Mouse (Mus musculus): ENCODE results near the gene Ttc28.
A peak's percentile ranks its signal among the peaks of the same experiment; 100 is the strongest.

Ttc28 gene

DNA sequence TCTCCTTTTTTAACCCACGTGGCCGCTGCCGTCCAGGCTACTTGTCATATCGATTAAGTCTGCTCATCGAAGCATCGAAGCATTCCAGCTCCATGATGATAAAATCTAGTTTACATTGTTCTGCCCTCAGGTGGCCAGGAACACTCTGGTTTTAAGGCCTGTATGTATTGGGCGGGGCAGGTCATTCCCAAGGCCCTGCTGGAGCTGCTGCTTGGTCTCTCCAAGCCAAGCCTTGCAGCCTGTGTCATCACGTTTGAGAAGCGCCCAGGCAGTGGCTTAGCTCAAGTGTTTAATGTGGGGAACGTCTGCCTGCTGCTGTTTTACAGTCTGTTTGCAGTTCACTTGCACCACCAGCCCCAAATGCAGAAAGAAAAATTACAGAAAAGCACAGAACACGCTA is 132.5 kb downstream of the Ttc28 start:
- DNase-seq = no peak

DNA sequence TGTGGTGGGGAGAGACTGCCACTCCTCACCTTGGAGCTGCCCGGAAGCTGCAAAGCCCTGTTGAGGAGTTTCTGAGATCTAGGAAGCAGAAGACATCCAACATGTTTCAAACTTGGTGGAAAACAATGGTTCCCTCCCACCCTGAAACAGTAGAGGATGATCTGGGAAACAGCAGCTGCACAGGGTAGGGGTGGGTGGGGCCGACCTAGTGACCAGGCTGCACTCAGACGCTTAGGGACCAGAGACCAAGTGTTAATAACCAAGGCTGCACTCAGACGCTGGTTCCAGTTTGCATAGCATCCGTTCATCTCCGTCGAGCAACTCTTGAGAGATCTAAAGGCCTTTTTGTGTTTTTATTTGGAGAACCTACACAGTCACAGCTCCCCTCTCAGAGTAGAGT is 133.0 kb downstream of the Ttc28 start:
- DNase-seq = no peak

DNA sequence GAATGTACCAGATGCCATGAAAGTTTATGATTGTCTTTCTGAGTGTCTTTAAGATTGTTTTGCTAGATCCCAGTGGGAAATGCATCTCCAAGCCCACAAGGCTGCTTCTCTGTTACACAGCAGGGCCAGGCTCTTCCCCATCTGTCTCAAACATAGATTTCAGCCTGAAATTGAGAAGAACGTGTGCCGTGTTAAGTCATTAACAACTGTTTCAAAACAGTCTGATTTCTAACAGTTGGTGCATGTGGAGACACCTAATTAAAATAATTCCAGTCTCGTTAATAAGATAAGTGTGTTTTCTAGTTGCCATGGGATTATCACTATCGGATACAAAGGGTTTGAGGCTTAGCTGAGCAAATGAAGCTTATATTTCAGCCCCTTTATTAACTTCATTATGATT is 135.4 kb downstream of the Ttc28 start:
- peak; percentile 61 for DNase-seq

DNA sequence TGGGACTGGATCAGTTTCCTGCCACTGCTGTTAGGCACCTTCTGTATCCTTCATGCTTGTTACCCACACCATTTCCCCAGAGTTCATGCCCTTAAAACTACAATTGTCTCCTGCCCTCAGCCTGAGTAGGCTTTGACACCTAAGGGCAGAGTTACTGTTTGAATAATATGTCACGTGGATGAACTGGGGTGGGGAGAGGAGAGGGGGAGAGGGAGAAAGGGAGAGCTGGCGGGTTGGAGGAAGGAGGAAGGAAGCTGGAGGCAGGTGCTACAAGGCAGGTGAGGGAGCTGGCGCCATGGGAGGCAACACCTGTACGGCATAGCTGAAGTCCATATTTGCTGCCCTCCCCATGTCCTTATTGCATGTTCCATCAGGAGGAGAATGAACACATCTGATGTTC is 137.7 kb downstream of the Ttc28 start:
- DNase-seq = no peak

DNA sequence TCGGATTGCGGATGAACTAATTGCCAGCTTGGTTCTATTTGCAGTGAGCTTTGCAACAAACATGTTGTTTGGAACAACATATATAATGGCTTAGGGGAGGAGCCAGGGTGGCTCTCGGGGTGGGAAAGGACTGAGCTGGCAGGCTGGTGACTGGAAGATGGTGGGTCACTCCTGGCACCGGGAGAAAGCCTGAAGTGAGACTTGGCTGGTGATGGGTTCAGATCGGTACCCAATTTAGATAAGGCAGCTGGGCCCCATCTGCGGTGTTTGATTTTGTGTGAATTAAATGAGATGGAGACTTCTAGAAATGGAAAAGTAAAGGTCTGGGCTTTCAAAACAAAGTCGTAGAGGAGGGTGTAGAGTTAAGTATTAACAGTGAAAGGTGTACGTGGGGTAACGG is 142.7 kb downstream of the Ttc28 start:
- no peak for DNase-seq

DNA sequence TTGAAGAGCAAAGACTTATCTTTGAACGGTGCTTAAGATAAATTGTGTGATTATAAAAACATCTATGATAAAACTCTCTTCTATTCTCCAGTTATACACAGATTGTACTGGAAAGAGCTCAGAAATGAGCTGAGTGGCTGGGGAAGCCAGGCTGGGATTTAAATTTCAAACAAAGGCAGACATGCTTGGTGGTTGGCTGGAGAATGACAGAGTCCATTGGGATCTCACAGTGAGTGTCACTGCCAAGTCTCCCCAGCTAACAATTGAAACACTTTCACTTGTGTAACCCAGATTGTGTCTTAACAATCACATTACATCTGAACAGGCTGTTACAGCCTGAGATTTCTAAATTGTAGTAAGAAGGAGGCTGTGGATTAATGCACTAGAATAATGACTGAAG is 143.3 kb downstream of the Ttc28 start:
- no peak for DNase-seq

DNA sequence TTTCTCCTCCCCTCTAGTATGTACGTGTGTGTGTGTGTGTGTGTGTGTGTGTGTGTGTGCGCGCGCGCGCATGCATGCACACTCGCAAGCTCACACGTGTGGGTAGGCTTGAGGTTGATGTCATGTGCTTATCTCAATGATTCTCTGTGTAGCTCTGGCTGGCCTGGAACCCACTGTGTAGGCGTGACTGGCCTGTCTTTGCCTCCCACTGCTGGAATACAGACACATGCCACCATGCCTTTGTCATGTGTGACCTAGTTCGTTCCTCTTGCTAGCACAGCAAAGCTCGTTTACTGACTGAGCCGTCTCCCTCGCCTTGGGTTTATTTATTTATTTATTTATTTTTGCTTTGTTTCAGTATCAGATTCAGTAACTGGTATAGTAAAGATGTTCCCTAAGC is 145.0 kb downstream of the Ttc28 start:
- DNase-seq = no peak

DNA sequence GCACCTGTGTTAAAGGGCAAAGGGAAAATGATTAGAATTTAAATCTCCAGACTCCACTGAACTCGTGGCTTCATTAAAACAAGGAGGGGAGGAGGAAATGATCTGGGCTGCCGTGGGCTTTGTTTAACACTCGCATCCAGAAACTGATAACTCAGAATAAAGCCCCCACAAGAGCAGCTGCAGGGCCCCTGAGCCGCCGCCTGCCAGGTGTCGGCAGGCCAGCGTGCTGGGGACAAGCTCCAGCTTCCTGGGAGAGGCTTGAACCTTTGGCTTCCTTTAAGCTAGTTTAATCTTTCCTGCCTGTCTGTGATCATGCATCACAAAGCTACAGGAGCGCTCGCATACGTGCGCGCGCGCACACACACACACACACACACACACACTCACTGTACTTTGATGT is 145.9 kb downstream of the Ttc28 start:
- no peak for DNase-seq

DNA sequence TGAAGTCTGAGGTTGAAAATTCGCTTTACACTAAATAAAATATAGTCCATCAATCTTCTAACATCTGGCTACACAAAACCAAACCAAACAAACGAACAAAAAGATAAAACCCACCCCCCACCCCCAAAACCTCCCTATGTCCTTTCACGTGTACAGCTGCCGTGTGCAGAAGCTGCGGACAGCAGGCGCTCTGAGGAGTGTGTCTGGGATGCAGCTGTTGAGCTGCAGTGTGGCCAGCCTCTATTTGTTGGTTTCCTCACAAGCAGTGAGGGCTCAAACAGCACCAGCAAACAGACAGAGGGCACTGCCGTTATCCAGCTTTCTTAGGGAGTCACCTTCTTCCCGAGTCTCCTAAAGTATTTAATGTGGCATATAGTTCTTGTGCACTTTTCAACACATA is 146.6 kb downstream of the Ttc28 start:
- no peak for DNase-seq

DNA sequence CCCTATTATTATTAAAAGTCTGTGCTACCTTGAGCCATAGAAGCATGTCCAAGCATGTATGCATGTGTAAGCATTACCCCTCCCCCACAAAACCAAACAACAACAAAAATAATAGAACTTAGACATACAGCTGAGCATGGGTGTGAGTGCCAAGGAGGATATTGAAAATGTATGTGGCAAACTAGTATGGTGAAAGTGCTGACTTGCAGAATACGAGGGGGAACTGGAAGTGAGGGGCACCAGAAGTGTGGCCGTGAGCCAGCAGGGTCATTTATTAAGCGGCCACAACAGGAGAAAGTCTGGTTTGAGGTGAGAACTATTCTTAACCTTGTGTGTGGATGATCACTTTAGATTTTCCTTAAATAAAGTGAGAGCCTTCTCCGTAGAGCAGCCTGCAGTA is 148.7 kb downstream of the Ttc28 start:
- no peak for DNase-seq

DNA sequence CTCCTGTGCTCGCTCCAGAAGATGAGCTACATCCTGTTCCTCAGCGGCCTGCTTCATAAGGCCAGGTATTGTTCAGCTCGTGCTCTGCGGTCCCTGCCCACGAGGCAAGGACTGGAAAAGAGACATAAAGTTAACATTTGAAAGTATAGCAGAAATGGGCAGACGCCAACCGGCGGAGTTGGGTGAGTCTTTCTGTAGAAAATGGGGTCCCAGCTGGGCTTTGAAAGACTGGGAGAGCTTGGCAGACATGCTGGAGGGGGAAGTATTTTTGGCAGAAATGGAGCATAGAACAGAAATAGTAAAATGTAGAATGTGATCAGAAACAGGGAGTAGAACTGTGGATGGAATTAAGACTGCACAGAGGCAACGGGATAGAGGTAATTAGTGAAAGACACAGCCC is 149.3 kb downstream of the Ttc28 start:
- peak; percentile 31 for DNase-seq

DNA sequence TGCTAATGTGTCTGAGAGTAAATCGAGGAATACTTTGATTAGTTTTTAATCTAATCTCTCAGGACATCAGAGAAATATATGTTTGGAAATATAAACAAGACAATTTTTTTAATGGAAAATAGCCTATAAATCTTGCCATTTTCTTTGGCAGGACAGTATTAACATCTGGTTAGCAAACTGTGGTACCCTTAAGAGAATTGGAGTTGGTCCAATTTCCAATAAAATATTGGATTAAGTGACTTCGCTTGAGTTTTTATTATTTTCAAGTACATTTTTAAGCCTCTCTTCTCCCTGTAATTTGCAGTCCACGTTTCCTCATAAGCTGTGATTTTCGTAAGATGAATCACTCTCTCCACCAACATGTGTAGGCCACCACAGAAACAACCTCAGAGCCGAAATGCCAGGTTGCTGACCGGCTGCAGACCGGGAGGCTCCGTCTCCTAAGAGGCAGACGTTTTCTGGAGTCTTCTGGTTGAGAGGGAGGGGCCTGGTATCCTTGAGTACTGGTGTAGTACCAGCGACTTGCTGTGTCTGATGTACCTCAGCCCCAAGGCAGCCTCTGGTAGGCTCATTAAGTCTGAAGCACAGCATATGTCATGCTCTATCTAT is 153.2 kb downstream of the Ttc28 start:
- no peak for DNase-seq

DNA sequence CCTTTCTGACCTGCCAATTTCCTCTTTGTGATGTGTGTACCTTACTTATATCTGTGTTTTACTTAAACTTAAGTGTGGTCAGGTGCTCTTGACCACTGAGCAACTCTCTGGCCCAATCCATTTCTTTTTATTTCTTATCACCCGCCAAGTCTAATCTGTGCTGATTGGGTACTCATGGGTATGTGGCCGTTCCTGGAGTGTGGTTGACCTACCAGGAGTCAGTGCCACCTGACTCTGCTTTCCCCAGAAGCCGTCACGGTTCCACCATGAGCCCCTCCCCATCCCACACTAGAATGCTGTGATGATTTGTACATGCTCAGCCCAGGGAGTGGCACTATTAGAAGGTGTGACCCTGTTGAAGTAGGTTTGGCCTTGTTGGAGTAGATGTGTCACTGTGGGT is 153.9 kb downstream of the Ttc28 start:
- no peak for DNase-seq

DNA sequence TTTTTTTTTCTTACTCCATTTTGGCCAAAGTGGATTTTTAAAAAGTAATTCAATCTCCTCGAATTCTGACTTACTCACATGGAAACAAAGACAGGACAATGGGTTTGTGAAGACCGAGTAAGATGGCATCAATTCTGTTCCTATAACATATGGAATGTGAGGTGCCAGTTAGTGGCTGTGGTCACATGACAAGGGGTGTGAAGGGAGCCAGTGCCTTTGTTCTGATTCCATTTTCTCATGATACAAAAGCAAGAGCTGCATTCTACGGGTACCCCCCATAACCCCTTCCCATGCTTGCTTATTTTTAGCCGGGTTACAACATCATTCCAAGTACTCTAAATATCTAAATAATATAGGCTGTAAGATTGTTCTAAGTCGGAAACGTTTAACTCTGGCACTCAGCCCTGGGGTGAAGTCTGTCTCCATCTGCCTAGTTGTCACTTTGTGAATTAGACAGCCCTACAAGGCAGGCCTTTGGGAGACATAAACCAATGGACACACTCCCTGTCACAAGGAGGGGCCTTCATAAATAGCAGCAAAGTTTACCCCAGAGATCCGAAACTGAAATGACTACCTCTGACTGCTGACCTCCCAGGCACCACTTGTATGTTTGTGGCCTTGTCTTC is 157.6 kb downstream of the Ttc28 start:
- DNase-seq = no peak

DNA sequence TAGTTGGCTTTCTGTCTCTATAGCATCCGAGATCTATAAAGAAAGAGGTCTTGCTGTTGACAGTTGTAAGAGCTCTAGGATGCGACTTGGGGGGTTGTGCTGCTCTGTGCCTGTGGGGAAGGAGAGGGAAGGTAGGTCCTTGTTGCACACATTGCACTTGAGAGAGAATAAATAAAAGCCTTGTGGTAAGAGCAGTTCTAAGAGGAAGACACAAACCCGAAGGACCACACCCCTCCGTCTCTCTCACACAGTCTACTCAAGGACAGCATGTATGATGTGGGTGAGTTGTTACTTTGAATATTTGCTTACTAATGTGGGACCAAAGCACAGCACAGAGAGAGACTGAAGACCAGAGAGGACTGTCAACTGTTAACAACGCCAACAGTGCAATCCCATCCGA is 160.2 kb downstream of the Ttc28 start:
- no peak for DNase-seq

DNA sequence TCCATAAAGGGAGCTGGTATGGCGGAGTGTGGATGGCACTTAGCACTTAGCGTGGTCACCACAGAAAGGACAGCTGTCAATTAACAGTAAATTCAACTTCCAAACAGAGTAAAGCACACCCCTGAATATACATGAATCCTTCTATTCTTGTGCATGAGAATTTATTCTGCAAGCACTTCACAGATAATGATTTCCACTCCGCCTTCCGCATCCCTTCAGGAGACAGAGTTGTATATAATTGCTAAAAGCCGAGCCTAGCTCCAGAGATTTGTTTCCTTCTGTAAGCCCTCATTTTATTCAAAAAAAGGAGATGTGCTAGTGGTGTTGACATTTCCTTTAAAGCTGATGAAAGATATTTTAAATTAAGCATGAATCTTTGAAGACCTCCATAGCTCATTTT is 162.3 kb downstream of the Ttc28 start:
- DNase-seq = no peak

DNA sequence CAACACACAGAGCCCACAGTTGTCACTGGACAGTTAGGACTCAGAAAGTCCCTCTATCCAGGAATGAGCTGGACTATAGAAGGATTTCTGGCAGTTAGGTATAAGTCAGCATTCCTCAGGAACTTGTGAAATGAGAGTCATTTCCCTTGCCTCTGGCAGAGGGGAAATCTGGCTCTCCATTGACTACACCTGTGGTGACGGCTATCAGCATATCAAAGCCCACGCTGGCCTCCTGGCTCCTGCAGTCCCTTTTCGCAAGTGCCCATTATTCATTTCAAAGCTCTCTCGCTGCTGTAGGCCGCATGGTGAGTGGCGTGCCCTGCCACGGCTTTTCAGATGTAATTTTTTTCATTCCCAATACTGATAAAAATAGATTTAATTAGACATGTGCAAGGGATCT is 164.6 kb downstream of the Ttc28 start:
- DNase-seq = no peak

DNA sequence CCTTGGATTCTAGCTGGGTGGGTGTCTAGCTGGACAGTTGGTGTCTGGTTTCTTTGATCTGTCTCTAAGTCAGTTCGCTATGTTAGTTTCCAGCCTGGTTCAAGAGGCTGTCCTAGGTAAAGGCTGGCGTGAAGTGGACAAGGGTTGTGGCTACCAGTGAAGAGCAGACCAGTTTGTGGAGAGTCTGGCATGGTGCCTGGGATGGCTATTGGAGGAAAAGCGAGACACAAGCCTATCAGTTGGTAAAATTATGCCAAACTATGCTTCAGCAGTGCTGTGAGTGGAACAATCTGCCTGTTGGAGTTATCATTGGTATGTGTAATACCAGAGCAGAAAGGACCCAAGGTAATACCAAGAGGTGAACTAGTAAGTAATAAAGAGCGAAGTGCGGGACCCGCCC is 166.8 kb downstream of the Ttc28 start:
- DNase-seq = no peak

DNA sequence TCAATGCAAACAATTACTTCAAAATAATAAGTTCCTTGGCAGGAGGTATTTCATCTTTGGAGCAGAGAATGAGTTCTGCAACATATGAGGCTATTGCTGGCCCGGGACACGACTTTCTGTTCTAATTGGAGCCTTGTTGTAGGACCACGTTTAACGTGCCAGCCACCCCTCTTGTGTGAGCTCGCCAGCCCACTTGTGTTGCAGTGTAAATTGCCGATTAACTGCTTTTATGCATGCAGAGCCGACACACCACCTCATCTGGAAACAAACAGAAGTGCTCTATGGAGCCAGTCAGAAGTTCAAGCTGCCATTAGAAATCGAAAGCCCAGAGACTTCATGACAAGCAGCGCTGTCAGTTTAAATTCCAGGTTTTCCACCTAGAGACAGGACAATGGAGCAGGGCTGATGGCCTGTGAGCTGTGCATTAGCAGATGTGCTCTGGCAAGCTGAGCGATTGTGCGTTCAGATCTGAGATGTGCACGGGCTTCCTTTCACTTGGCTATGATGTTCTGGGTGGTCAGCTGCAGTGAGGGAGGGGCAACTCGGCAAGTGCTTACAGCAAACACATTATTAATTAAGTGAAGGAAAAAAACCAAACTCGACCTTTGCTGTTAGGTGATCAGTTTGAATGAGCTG is 167.4 kb downstream of the Ttc28 start:
- DNase-seq = no peak

DNA sequence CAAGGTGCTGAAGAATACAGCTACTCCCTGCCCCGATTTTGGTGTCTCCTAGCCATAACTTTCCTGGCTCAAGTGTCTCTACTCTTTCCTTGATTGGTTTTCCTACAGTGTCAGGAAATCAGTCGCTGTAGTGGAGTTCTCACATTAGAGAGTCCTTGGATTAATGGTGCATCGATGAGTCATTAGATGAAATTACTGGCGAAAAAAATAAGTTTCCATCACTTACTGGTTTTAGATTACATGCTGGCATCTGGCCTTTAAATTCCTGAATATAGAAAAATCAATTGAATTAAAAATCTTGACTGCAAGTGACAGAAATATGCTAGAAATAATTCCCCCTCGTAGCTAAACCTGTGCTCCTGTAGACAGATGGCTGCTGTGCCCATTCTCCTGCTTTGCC is 168.4 kb downstream of the Ttc28 start:
- no peak for DNase-seq

DNA sequence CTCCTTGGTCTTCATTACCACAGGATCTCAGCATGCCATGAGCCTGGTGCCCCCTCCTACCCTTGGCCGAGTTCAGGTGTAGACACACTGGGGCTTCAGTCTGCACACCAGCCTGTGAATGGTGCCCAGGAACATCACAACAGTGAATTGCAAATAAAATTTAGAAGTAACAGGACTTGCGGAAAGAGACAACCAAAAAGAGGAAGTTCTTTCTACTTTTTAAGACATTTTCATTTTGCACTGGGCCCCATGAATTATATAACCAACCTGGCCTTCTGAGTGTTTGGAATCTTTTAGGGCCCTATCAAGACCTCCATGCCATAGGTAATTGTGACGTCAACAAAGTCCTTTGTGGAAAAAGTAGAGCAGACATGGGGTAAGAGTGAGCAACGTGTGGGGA is 170.0 kb downstream of the Ttc28 start:
- no peak for DNase-seq

DNA sequence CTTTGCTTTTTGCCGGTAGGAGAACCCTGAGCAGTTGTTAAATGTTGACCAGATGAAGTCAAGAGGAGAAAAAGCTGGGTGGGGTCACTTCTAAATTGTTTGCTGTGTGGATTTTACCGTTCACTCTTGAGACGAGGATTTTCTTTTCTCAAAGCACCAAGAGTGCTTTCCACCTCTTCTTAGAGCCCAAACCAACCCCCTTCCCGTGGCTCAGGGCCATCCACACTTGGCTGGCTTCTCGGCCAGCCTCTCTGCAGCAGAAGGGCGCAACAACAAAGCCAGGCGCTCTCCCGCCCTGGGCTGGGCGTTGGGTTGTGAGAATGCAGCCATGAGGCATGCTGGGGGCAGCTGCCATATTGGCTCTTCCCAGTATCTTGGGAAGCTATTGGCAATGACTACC is 170.5 kb downstream of the Ttc28 start:
- DNase-seq = no peak

DNA sequence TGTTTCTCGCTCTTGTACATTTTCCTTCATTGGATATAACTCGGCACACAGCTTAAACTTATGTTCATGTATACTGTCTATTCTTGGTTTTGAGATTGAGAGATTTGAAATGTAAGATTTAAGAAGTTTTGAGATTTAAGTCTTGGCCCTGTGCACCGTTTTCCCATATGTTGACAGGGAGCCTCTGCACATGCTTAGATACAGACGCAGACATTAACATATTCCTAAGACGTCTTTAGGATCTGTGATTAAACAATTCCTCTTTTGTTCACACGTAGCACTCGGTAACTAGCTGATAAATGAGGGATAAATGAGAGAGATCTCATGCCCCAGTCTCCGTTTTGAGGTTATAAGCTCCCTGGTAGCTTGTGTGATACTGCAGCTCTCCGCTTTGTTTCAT is 174.8 kb downstream of the Ttc28 start:
- DNase-seq = no peak

DNA sequence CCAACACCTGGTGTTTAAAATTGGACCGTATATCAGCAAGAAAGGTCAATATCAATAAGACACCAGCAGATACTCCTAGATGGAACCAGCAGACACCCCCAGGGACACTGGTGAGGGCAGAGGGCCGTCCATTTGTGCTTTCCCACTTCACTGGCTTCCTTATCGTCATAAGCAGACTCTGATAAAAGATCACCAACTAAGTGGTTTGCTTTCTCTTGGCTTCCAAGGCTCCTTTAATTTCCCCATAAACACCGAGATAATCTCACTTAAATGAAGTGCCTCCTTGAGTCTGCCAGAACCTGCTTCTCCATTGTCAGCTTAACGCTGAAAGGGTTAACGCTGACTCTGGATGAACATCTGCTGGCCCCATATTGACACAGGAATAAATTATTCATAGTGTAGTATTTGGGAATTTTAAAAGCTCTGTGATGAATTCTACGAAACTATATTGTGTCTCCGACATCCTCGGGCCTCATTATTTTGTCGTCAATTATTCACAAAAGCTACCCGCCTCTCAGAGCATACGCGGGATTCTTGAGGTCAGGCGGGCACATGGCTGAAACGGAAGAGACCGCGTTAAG is 175.3 kb downstream of the Ttc28 start:
- no peak for DNase-seq

DNA sequence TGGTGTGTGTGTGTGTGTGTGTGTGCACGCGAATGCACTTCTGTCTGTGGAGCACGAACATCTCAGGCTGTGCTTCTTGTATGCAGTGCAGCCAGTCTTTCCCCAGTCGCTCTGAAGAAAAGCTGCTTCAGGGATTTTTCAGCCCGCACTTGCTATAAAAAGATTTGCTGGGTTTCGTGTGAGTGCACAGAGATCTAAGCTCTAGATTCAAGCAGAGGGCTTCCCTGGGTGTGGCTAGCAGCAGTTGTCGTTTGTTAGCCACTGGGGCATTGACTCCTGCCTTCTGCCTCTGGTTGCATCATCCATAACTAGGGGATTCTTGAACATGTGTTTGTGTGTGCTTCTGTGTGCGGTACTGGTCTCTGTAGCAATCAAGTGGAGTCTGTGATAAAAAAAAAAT is 175.9 kb downstream of the Ttc28 start:
- DNase-seq = peak; percentile 34

Measured in layer of hippocampus, adult 9-11 months (tissue).